Mouse (Mus musculus) liver, embryonic 11.5 days (tissue): Measurements from ENCODE around the gene Apex1. TPM values are rescaled to one million over a fixed set of nuclear protein-coding genes. Genes with fewer than 3 reads are reported as not detected.
A peak's percentile ranks its signal among the peaks of the same experiment; 100 is the strongest.
"Not testable (repeated sequence)": the region's sequence is repeated elsewhere in the genome, so short reads cannot be mapped to it uniquely, and the experiment has no call there.

Experiments used
- ATAC-seq: fragments of 200-750 bp; cut with Nextera tagmentation; replicated peaks from 2 replicates; pipeline ENCODE4 v1.8.0; 2017; ENCODE audit warnings: moderate number of reproducible peaks, mild to moderate bottlenecking, moderate TSS enrichment, moderate library complexity; ENCODE audit not compliant: low FRiP score
- DNase-seq: peaks from one replicate; pipeline ENCODE4 v3.0.0-alpha.2; 2017; ENCODE audit warnings: low spot score
- H3K27ac ChIP-seq: fragments of 300-500 bp; sonication (generic); 2 replicates; pipeline ENCODE4 v1.5.1; 2014; ENCODE audit warnings: mild to moderate bottlenecking, low read depth, low read length, control low read depth
- H3K27me3 ChIP-seq: fragments of 300-500 bp; sonication (generic); replicated peaks from 2 replicates; pipeline ENCODE4 v1.6.1; 2014; ENCODE audit warnings: low read length, mixed read lengths; ENCODE audit not compliant: control insufficient read depth, insufficient read depth
- H3K36me3 ChIP-seq: fragments of 300-500 bp; sonication (generic); 2 replicates; pipeline ENCODE4 v1.6.1; 2014; ENCODE audit warnings: mild to moderate bottlenecking, low read length, moderate library complexity, mixed read lengths; ENCODE audit not compliant: control insufficient read depth, insufficient read depth
- H3K4me1 ChIP-seq: fragments of 300-500 bp; sonication (generic); replicated peaks from 2 replicates; pipeline ENCODE4 v1.6.1; 2014; ENCODE audit warnings: low read length, mixed read lengths; ENCODE audit not compliant: control insufficient read depth, insufficient read depth
- H3K4me2 ChIP-seq: fragments of 300-500 bp; sonication (generic); 2 replicates; pipeline ENCODE4 v1.6.1; 2014; ENCODE audit warnings: mild to moderate bottlenecking, control low read depth, moderate library complexity
- H3K4me3 ChIP-seq: fragments of 300-500 bp; sonication (generic); 2 replicates; pipeline ENCODE4 v1.5.1; 2014; ENCODE audit warnings: low read depth, low read length, control low read depth
- H3K9ac ChIP-seq: fragments of 300-500 bp; sonication (generic); 2 replicates; pipeline ENCODE4 v1.6.1; 2014; ENCODE audit warnings: low read depth, low read length, control low read depth
- H3K9me3 ChIP-seq: fragments of 300-500 bp; sonication (generic); 2 replicates; pipeline ENCODE4 v1.6.1; 2016; ENCODE audit warnings: low read length, inconsistent platforms, mixed read lengths; ENCODE audit not compliant: control insufficient read depth
- WGBS: fragments of 180-500 bp; shearing (Covaris S2); extraction: QIAGEN DNeasy Blood & Tissue Kit; methylation state at CpG from one replicate; pipeline ENCODE4 v1.1.7; 2014; 5-methylcytosine and 5-hydroxymethylcytosine counted together
- polyA plus RNA-seq: library from polyadenylated mRNA; unstranded; fragments of >200 nt; fragmentation: Nextera tagmentation; extraction: Ambion mirVana; gene quantifications from 2 replicates; pipeline ENCODE4 v1.2.1, GENCODE M21; 2014

Gene Apex1
- polyA plus RNA-seq, 1 experiment from 2014 or later = 251 TPM

GRCm38 (mm10) chr14:50911356-50911755 lies 13.4 kb upstream of the Apex1 start:
- no peak for ATAC-seq

GRCm38 (mm10) chr14:50923437-50923836 lies 1.3 kb upstream of the Apex1 start:
- H3K9me3 ChIP-seq, DNase-seq: not testable (repeated sequence)
- H3K27ac ChIP-seq = peak overlapping the region; percentile 88; the same call in 1 of the 2 replicates

More at GRCm38 (mm10) chr14:50911356-50911755, 13.4 kb upstream of the Apex1 start:
- Histone ChIP-seq H3K36me3 (peaks cover 14% of the 10 kb centered on the region), H3K4me3 (no peak overlapping the region), H3K4me1 (no peaks in the 10 kb centered on the region), H3K4me2 (no peak overlapping the region), H3K27ac (no peak overlapping the region), H3K27me3 (no peaks in the 10 kb centered on the region), H3K9me3 (no peaks in the 10 kb centered on the region), H3K9ac (no peak overlapping the region)
- WGBS = 62% methylated on average over 3 of the region's 3 CpGs
- DNase-seq = no peak

GRCm38 (mm10) chr14:50925111-50925920 lies 548 bp downstream of the Apex1 start:
- peak overlapping the region; percentile 69 for H3K4me2 ChIP-seq
- no peaks in the 10 kb centered on the region for H3K27me3 ChIP-seq
- DNase-seq = no peak
- peaks cover 23% of the 10 kb centered on the region for H3K4me1 ChIP-seq
- peak; percentile 64 for ATAC-seq
- 2% methylated on average over 38 of the region's 38 CpGs for WGBS
- H3K36me3 ChIP-seq = peaks cover 29% of the 10 kb centered on the region
- peak overlapping the region; percentile 88 for H3K27ac ChIP-seq
- no peaks in the 10 kb centered on the region for H3K9me3 ChIP-seq
- peak overlapping the region; percentile 81 for H3K9ac ChIP-seq
- peak overlapping the region; percentile 79 for H3K4me3 ChIP-seq

More at GRCm38 (mm10) chr14:50923437-50923836, 1.3 kb upstream of the Apex1 start:
- peak overlapping the region; percentile 81 for H3K9ac ChIP-seq
- H3K27me3 ChIP-seq, ATAC-seq: not testable (repeated sequence)
- H3K4me3 ChIP-seq = peak overlapping the region; percentile 79
- H3K4me1 ChIP-seq = peaks cover 13% of the 10 kb centered on the region
- peak overlapping the region; percentile 69 for H3K4me2 ChIP-seq
- H3K36me3 ChIP-seq = peaks cover 25% of the 10 kb centered on the region
- 70% methylated on average over 1 of the region's 1 CpGs for WGBS

- H3K4me1 ChIP-seq = peaks cover 29% of the 10 kb centered on the region
- 74% methylated on average over 3 of the region's 3 CpGs for WGBS
Measured at GRCm38 (mm10) chr14:50927366-50927765, 2.6 kb downstream of the Apex1 start.

DNA sequence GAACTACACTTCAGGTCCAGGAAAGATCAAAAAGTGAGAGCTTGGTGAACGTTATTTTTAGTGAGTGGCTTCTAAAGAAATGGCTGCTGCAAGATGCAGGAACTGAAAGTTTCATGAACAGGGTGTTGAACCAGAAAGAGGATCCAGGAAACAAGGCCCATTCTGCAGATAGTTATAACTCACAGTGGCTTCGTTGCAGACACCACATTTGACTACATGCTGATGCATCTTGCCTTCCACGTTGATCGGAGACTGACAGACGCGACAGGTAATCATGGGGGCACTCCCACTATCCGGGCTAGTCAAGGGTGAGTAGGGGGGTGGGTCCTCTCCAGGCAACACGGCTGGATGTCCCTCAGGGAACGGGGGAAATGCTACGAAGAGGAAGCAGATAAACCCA lies 5.2 kb downstream of the Apex1 start:
- 13% methylated on average over 10 of the region's 10 CpGs for WGBS
- peak overlapping the region; percentile 89 for H3K4me3 ChIP-seq

More at GRCm38 (mm10) chr14:50927366-50927765, 2.6 kb downstream of the Apex1 start:
- peaks cover 25% of the 10 kb centered on the region for H3K36me3 ChIP-seq
- H3K27me3 ChIP-seq = no peaks in the 10 kb centered on the region
- H3K4me3 ChIP-seq = no peak overlapping the region
- DNase-seq (no peak), ATAC-seq (no peak)
- H3K4me2 ChIP-seq = no peak overlapping the region
- H3K9ac ChIP-seq = no peak overlapping the region
- no peaks in the 10 kb centered on the region for H3K9me3 ChIP-seq
- H3K27ac ChIP-seq = no peak overlapping the region

DNA sequence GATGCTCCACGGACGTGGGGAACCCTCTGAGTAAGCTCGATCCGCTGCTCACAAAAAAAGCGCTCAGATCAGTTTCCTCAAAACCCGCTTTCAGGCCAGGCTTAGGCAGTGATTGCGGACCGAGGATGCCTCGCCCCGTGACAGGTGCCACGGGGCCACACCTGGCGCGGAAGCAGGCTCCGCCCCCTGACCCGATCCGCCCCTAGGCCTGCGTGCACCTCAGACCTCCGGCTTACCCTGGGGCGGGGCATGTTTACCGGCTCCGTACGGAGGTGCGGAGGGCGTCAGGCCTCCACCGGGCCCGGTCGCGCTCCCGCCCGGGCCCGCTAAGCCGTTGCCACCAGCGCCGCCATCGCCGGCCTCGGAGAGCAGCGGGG lies 5.6 kb downstream of the Apex1 start:
- H3K27me3 ChIP-seq = no peaks in the 10 kb centered on the region
- peaks cover 25% of the 10 kb centered on the region for H3K36me3 ChIP-seq
- ATAC-seq (peak; percentile 50), DNase-seq (no peak)
- peaks cover 26% of the 10 kb centered on the region for H3K4me1 ChIP-seq
- H3K9me3 ChIP-seq = no peaks in the 10 kb centered on the region
- H3K9ac ChIP-seq = peak overlapping the region; percentile 94
- WGBS = under 1% methylated on average over 38 of the region's 38 CpGs
- H3K4me3 ChIP-seq = peak overlapping the region; percentile 89
- peak overlapping the region; percentile 86 for H3K27ac ChIP-seq
- H3K4me2 ChIP-seq = peak overlapping the region; percentile 89

More for the DNA sequence above, 5.2 kb downstream of the Apex1 start:
- H3K9ac ChIP-seq = peak overlapping the region; percentile 94
- no peak for ATAC-seq
- peak overlapping the region; percentile 89 for H3K4me2 ChIP-seq
- no peak for DNase-seq
- no peaks in the 10 kb centered on the region for H3K9me3 ChIP-seq
- no peaks in the 10 kb centered on the region for H3K27me3 ChIP-seq
- H3K27ac ChIP-seq = peak overlapping the region; percentile 86; the same call in 1 of the 2 replicates
- H3K4me1 ChIP-seq = peaks cover 26% of the 10 kb centered on the region
- H3K36me3 ChIP-seq = peaks cover 25% of the 10 kb centered on the region

DNA sequence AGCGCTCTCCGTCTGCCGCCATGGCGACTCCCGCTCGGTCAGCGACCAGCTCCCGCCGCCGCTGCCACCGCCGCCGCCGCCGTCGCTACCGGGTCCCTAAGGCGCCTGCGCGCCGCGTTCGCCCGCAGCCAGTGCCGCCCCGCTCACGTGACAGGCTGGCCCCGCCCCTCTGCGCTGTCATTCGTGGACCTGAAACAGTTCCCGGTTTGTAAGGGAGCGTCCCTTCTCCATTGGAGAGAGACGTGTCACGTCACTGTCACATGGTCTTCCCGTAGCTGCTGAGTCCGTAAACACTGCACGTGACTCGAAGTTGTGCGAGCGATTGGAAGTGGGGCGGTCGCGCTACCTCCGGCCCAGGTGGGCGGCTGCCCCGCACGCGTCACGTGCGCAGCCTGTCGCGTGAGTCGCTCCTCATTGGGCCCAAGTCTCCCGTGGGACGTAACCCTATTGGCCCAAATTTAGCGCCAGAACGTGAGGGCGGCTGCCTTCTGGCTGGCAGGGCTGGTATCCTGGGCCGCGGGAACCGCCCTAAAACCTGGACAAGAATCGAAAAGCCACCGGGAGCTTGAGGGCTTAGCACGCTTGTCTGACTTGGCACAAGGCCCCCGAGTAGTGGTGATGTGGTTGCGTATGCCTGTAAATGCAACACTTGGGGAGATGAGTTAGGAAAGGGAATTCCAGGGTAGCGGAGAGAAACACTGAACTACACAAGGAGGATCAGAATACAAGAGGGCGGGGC lies 6.2 kb downstream of the Apex1 start, which contains the start of the genes Pip4p1 and Pnp:
Pip4p1 (minus strand) TSS at position 103 of the 739 bp plus-strand sequence.
Pnp (plus strand) TSS at position 329 of the 739 bp plus-strand sequence.
- under 1% methylated on average over 62 of the region's 68 CpGs for WGBS
- peak within 1 kb of the TSS; percentile 92 for H3K4me2 ChIP-seq
- H3K4me1 ChIP-seq = peaks cover 25% of the 10 kb centered on the region
- peak within 1 kb of the TSS; percentile 95 for H3K27ac ChIP-seq
- peaks cover 25% of the 10 kb centered on the region for H3K36me3 ChIP-seq
- peak; percentile 96 for ATAC-seq
- H3K9me3 ChIP-seq = no peaks in the 10 kb centered on the region
- peak; percentile 94 for DNase-seq
- peak within 1 kb of the TSS; percentile 89 for H3K4me3 ChIP-seq
- no peaks in the 10 kb centered on the region for H3K27me3 ChIP-seq
- H3K9ac ChIP-seq = peak within 1 kb of the TSS; percentile 94

- no peaks in the 10 kb centered on the region for H3K27me3 ChIP-seq
- peak overlapping the region; percentile 76 for H3K9ac ChIP-seq
- H3K4me3 ChIP-seq = peak overlapping the region; percentile 89
- ATAC-seq (no peak), DNase-seq (no peak)
- peak overlapping the region; percentile 92 for H3K4me2 ChIP-seq
- WGBS = 11% methylated on average over 12 of the region's 12 CpGs
- H3K27ac ChIP-seq = peak overlapping the region; percentile 95
- H3K4me1 ChIP-seq = peaks cover 20% of the 10 kb centered on the region
- peaks cover 22% of the 10 kb centered on the region for H3K36me3 ChIP-seq
- no peaks in the 10 kb centered on the region for H3K9me3 ChIP-seq
Measured at GRCm38 (mm10) chr14:50931493-50932020, 6.8 kb downstream of the Apex1 start.
